Mouse (Mus musculus) bone marrow macrophage, adult 2 months (primary cell): Measurements from ENCODE around the gene Slc5a1.

Source experiments
- CTCF ChIP-seq: IDR thresholded peaks from 2 replicates; pipeline ENCODE4 v1.5.1; 2012; ENCODE audit warnings: low read depth, mild to moderate bottlenecking, low read length, moderate library complexity
- POLR2A ChIP-seq: IDR thresholded peaks from 2 replicates; pipeline ENCODE4 v1.6.1; 2012; ENCODE audit warnings: mild to moderate bottlenecking, low read depth, low read length, borderline replicate concordance

- TF ChIP-seq POLR2A (no peak), CTCF (no peak)
Observed at GRCm38 (mm10) chr5:33123658-33124057, 19.6 kb downstream of the Slc5a1 start.
